Mouse (Mus musculus) heart, postnatal 25 days (tissue): ENCODE results near the gene Lrrc39. TPM values are rescaled to one million over a fixed set of nuclear protein-coding genes. Genes with fewer than 3 reads are reported as not detected.

Source experiments
- DNase-seq: peaks from one replicate; pipeline ENCODE4 v3.0.0; 2022; ENCODE audit warnings: low spot score
- intact Hi-C: fragments of 180-260 bp; cut with DNase I; formaldehyde crosslinking; loops from one replicate; pipeline ENCODE4 v1.15.1; 2025
- total RNA-seq, 2 experiments: library from RNA; stranded (reverse); gene quantifications; 2 replicates each; pipeline ENCODE4 v1.2.3; 2021

Gene Lrrc39
- total RNA-seq, 2 experiments from 2014 or later, result 69.5 to 70.7 TPM

- intact Hi-C loops, result no loop called here
- DNase-seq, result no peak
Measured at GRCm38 (mm10) chr3:116601005-116601404, 38.2 kb downstream of the Lrrc39 start.

GRCm38 (mm10) chr3:116601781-116602180 lies 39.0 kb downstream of the Lrrc39 start:
- intact Hi-C loops, result no loop called here
- DNase-seq, result no peak

GRCm38 (mm10) chr3:116604570-116604969 lies 41.8 kb downstream of the Lrrc39 start:
- intact Hi-C loops, result no loop called here
- DNase-seq, result no peak

GRCm38 (mm10) chr3:116614295-116614892 lies 51.6 kb downstream of the Lrrc39 start, which contains the start of gene Trmt13:
TSS of gene Trmt13 (minus strand) at chr3:116614587.
- DNase-seq, result no peak
- intact Hi-C loops, result no loop called here

- intact Hi-C loops, result no loop called here
- no peak for DNase-seq
Measured at GRCm38 (mm10) chr3:116615318-116616068, 52.7 kb downstream of the Lrrc39 start.

- no peak for DNase-seq
- intact Hi-C loops, result no loop called here
Measured at GRCm38 (mm10) chr3:116618855-116619254, 56.1 kb downstream of the Lrrc39 start.

GRCm38 (mm10) chr3:116620636-116621370 lies 58.0 kb downstream of the Lrrc39 start:
- DNase-seq, result no peak
- intact Hi-C loops, result no loop called here

GRCm38 (mm10) chr3:116622641-116623040 lies 59.9 kb downstream of the Lrrc39 start:
- intact Hi-C loops, result no loop called here
- DNase-seq, result no peak

- intact Hi-C loops, result no loop called here
- DNase-seq, result no peak
Measured at GRCm38 (mm10) chr3:116631459-116631858, 68.7 kb downstream of the Lrrc39 start.

Other genes with a start within 250 kb of the Lrrc39 start
- 1 to 10 TPM; 3.7 to 4.2 TPM for gene Cdc14a, start 138.9 kb upstream of the Lrrc39 start, total RNA-seq
- 10 to 100 TPM; 20.1 to 22.1 TPM for gene Rtca, start 54.8 kb upstream of the Lrrc39 start, total RNA-seq
- 10 to 100 TPM; 57.0 to 62.1 TPM for gene Dbt, start 49.9 kb upstream of the Lrrc39 start, total RNA-seq
- gene Sass6, start 32.0 kb downstream of the Lrrc39 start, total RNA-seq, result 1 to 10 TPM; 2.1 to 2.4 TPM
- 1 to 10 TPM; 5.1 to 5.3 TPM for gene Trmt13, start 51.6 kb downstream of the Lrrc39 start, total RNA-seq
- gene Mfsd14a, start 99.7 kb downstream of the Lrrc39 start, total RNA-seq, result 10 to 100 TPM; 17.9 to 22.0 TPM
- 1 to 10 TPM in 1 of 2 experiments, under 1 TPM in 1; 0.86 to 1.3 TPM for gene Gm43191, start 118.3 kb downstream of the Lrrc39 start, total RNA-seq
- gene Slc35a3, start 149.9 kb downstream of the Lrrc39 start, total RNA-seq, result 10 to 100 TPM; 13.9 to 14.6 TPM
- gene Agl, start 245.2 kb downstream of the Lrrc39 start, total RNA-seq, result 100 to 1,000 TPM; 199 to 210 TPM